25 mouse cellular contexts compared by ENCODE assay signal in the genomic region with DNA sequence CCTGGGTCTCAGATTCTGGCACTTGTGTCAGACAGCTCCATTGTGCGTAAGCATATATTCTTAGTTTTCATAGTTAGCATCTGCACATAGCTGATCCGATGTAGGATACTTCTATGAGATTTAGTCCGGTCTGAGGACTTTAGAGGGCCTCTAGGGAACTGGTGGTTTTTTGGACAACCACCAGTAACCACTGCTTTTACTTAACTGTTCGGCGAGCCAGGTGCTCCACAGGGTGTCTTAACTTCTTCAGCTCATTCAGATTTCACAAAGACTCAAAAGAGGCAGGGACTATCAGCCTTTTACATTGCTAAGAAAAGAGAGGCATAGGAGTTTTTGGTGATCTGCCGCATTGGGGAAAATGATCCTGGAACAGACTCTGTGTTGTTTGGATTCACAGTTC.
"Had no signal": no experiment of that assay in that cellular context is flagged by ENCODE, and none has a peak within 500 bp of the region (broad histone marks: within the 10 kb centered on the region; RNA-seq: fewer than 3 reads in every experiment).

No protein-coding gene starts in this region.

- H3K4me2 ChIP-seq: heart, embryonic 12.5 days; hindbrain, embryonic 12.5 days; hindbrain, embryonic 14.5 days; kidney, embryonic 15.5 days; limb, embryonic 13.5 days; limb, embryonic 15.5 days; liver, embryonic 12.5 days had no signal

- H3K9ac ChIP-seq: heart, embryonic 12.5 days; hindbrain, embryonic 12.5 days; hindbrain, embryonic 14.5 days; kidney, embryonic 15.5 days; limb, embryonic 13.5 days; limb, embryonic 15.5 days; liver, embryonic 12.5 days had no signal

- H3K36me3 ChIP-seq: heart, embryonic 10.5 days; heart, embryonic 12.5 days; hindbrain, embryonic 10.5 days; hindbrain, embryonic 12.5 days; kidney, embryonic 15.5 days; limb, embryonic 13.5 days; limb, embryonic 15.5 days; liver, embryonic 12.5 days had no signal

- H3K27me3 ChIP-seq: heart, embryonic 12.5 days; hindbrain, embryonic 12.5 days; kidney, embryonic 15.5 days; limb, embryonic 13.5 days; limb, embryonic 15.5 days; liver, embryonic 12.5 days had no signal

- DNase-seq: gastrocnemius, adult 2 months; gastrocnemius, postnatal 10 days; gastrocnemius, postnatal 25 days; heart, adult 18-20 months; heart, postnatal 10 days; heart, postnatal 4 days; kidney, adult 11 months; kidney, adult 2 months; kidney, adult 9 months; kidney, postnatal 14 days; kidney, postnatal 36 days; layer of hippocampus, adult 9-11 months; layer of hippocampus, postnatal 36 days had no signal

- H3K9me3 ChIP-seq: heart, embryonic 10.5 days; heart, embryonic 12.5 days; hindbrain, embryonic 10.5 days; hindbrain, embryonic 12.5 days; kidney, embryonic 15.5 days; limb, embryonic 13.5 days; limb, embryonic 15.5 days; liver, embryonic 12.5 days had no signal

- H3K4me3 ChIP-seq: gastrocnemius, adult 2 months; heart, embryonic 10.5 days; heart, embryonic 12.5 days; hindbrain, embryonic 10.5 days; hindbrain, embryonic 12.5 days; kidney, embryonic 15.5 days; limb, embryonic 13.5 days; limb, embryonic 15.5 days; liver, embryonic 12.5 days had no signal

- H3K4me1 ChIP-seq: heart, embryonic 10.5 days; limb, embryonic 15.5 days; liver, embryonic 12.5 days had no signal

- H3K27ac ChIP-seq: gastrocnemius, adult 2 months; heart, embryonic 10.5 days; hindbrain, embryonic 10.5 days; hindbrain, embryonic 12.5 days; hindbrain, embryonic 14.5 days; hindbrain, postnatal 0 days; kidney, embryonic 15.5 days; kidney, postnatal 0 days; limb, embryonic 13.5 days; limb, embryonic 15.5 days; liver, embryonic 12.5 days had no signal

- ATAC-seq: hindbrain, postnatal 0 days; intestine, embryonic 16.5 days; liver, embryonic 12.5 days had no signal
